Mouse (Mus musculus): ENCODE measurements around the gene Klhl8.
"Not testable (repeated sequence)": the region's sequence is repeated elsewhere in the genome, so short reads cannot be mapped to it uniquely, and the experiment has no call there.

Klhl8 gene

DNA sequence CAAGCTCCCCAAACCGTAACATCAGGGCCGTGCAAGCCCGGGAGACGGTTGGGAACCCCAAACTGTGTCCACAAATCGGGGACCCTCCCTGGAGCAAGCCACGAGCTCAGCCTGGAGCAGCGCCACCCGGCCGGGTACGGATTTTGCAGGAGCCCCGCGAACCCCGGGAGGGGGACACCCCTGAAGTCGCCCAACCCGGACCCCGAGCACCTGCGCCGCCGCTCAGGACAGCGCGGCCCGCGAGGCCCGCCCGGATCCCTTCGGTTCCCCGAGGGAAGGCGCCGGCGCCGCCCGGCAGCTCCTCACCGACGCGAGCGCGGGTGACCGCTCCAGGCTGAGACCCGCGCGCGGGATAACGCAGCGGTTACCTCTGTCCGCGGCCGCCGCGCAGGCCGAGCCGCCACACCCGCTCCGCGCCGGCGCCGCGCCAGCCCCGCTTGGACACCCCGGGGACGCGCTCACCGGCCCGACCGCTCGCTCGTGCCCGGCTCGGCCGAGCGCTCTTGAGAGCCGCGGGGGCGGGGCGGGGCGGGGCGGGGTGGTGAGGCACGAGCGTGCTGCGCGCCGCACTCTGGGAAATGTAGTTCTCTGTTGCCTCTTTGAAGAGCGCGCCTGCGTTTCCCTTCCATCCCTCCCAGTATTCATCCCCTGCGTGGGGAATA, at the start of gene Klhl8:
Gene Klhl8 (minus strand): TSS at position 512 of the 662 bp plus-strand sequence.
- peak; percentile 73 to 82 for DNase-seq (ENCODE audit: low spot score in 2 of 2)

DNA sequence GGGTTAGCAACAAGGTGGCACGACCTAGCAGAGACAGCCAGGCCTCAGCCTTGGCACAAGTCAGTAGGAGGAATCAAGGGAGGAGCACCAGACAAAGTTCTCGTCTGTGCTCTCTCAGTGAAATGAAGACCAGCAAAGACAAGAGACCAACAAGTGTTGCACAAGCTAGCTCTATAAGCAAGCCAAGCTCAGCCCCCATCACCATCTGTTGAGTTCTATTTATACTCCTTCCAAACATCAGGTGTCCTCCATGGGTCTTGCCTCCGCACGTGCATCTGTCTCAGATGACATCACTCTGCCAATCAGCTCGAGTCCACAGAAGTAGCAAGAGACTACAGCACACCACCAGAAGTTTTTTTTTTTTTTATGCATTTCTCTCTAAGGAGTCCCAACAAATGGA, 43.6 kb upstream of the Klhl8 start:
- no peak for DNase-seq (ENCODE audit: low spot score in 2 of 2)

GRCm38 (mm10) chr5:103953135-103954083, 42.4 kb upstream of the Klhl8 start:
- DNase-seq (ENCODE audit: low spot score in 2 of 2) = no peak

- not testable (repeated sequence) for DNase-seq (ENCODE audit: low spot score in 2 of 2)
Observed at GRCm38 (mm10) chr5:103950138-103950537, 39.1 kb upstream of the Klhl8 start.

DNA sequence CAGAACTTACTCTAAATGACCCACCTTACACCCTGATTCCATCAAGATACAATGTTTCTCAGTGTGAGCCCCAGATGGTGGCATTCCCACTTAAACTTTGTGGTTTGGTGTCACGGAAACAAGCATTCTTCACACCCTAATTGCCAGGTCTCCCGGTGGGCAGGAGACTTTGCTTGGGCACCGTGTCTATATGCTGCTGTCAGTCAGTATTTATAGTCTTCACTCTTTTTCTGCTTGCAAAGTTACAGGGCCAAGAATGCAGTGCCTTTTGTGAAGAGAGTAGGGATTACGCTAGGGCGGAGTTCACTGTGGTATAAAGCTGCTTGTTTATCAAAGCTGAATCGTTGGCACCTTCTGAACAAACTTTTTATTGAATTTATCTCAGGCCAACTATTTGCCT, 32.1 kb upstream of the Klhl8 start:
- DNase-seq (ENCODE audit: low spot score in 2 of 2) = no peak

- DNase-seq (ENCODE audit: low spot score in 2 of 2) = no peak
Observed at GRCm38 (mm10) chr5:103939856-103940255, 28.8 kb upstream of the Klhl8 start.

GRCm38 (mm10) chr5:103939350-103939652, 28.2 kb upstream of the Klhl8 start:
- no peak for DNase-seq (ENCODE audit: low spot score in 2 of 2)

- DNase-seq (ENCODE audit: low spot score in 2 of 2) = no peak
Observed at GRCm38 (mm10) chr5:103938547-103939349, 27.7 kb upstream of the Klhl8 start.

- DNase-seq (ENCODE audit: low spot score in 2 of 2) = no peak
Observed at GRCm38 (mm10) chr5:103936906-103937589, 26.0 kb upstream of the Klhl8 start.

GRCm38 (mm10) chr5:103931924-103932323, 20.9 kb upstream of the Klhl8 start:
- not testable (repeated sequence) for DNase-seq (ENCODE audit: low spot score in 2 of 2)

DNA sequence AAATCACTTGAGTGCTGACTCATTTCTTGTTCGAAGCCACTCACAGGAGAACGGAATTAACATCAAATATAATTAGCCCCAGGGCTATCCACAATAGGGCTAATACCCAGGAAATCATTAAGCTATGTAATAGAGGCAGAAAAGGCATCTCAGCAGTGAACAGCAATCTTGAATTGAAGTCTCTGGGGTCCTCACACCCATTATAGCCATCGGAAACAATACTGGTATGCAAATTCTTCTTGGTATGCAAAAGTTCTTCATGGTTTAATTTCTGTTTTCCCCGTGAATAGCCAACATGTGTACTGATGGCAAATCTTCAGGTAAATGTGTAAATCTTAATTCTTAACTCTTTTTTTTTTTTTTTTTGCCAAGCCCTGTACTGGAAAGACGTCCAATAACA, 19.5 kb upstream of the Klhl8 start:
- DNase-seq (ENCODE audit: low spot score in 2 of 2) = no peak

DNA sequence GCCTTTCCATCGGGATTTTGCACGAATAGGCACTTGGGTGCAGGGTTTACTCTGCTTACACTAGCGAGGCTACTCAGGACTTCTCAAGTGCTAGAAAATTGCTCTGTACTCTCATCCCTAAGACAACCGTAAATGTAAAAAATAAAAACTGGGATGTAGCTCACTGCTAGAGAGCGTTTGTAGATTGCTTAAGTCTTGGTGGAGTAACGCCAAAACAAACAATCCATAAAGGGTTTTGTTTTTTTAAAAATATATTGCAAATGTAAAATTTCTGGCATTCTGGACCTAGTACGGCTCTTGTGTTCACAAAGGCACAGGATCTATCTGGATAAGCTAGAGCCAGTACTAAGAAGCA, 17.1 kb upstream of the Klhl8 start:
- DNase-seq (ENCODE audit: low spot score in 2 of 2) = no peak

DNA sequence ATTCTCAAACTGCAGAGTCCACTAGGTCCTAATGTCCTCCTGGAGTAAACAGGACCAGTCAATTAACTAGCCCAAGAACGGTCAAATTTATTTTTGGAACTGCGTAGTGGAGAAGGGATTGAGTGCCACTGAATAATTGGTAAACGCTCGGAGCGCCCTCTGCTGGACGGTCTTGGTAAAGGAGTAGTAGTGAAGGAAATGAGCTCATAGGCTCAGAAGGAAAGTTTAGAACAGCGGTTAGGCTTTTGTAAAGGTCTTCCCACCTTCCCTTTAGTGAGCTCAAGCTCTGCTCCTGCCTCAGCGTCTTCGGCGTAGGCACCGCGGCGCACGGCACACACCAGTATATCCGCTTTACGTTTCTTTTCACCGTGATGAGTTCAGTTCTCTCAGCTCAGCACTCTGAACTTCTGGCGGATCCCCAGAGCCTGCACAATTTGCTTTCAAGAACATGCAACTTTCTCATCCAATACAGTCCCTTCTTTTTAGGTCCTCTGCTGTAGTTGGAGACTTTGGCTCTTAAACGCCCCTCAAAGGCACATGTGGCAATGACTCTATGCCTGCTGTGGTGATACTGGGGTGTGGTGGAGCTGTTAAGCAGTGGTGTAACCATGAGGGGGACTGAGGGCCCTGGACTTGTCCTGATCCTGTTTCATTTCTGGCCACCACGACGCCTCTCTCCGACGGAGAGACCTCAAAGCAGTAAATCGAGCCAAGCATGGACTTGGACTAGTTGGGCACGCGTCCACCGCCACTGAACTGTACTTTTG, 16.6 kb upstream of the Klhl8 start:
- peak; percentile 61 to 85 for DNase-seq (ENCODE audit: low spot score in 2 of 2)

- no peak for DNase-seq (ENCODE audit: low spot score in 2 of 2)
Observed at GRCm38 (mm10) chr5:103926398-103926797, 15.3 kb upstream of the Klhl8 start.

- no peak for DNase-seq (ENCODE audit: low spot score in 2 of 2)
Observed at GRCm38 (mm10) chr5:103923755-103924154, 12.7 kb upstream of the Klhl8 start.

GRCm38 (mm10) chr5:103923101-103923500, 12.0 kb upstream of the Klhl8 start:
- DNase-seq (ENCODE audit: low spot score in 2 of 2) = no peak

GRCm38 (mm10) chr5:103922436-103922835, 11.4 kb upstream of the Klhl8 start:
- no peak for DNase-seq (ENCODE audit: low spot score in 2 of 2)

GRCm38 (mm10) chr5:103919497-103919896, 8.4 kb upstream of the Klhl8 start:
- no peak for DNase-seq (ENCODE audit: low spot score in 2 of 2)

DNA sequence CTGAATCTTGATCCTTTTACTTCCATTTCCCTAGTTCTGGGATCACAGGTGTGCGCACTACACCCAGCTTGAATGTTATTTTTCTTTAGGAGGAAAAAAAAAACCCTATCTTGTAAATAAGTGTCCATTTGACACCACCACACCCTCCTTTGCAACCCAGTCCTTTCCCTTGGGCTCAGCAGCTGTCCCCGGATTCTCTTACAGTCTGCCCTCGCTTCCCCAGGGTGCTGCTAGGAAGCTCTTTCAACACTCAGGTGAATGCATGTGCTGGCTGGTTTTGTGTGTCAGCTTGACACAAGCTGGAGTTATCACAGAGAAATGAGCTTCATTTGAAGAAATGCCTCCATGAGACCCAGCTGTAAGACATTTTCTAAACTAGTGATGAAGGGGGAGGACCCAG, 7.2 kb upstream of the Klhl8 start:
- no peak for DNase-seq (ENCODE audit: low spot score in 2 of 2)

- DNase-seq (ENCODE audit: low spot score in 2 of 2) = no peak
Observed at GRCm38 (mm10) chr5:103917357-103917895, 6.4 kb upstream of the Klhl8 start.

Measured in frontal cortex, postnatal 10 days (tissue).